Mouse (Mus musculus) liver, postnatal 0 days (tissue): ENCODE results near the gene Pde2a.

Experiments used
- CTCF ChIP-seq: sonication (generic); IDR thresholded peaks from 2 replicates; pipeline ENCODE4 v1.5.1; 2016; ENCODE audit warnings: antibody characterized with exemption, low read depth
- EP300 ChIP-seq: IDR thresholded peaks from 2 replicates; pipeline ENCODE4 v1.6.1; 2016; ENCODE audit warnings: antibody characterized with exemption, low read depth, mild to moderate bottlenecking

- TF ChIP-seq CTCF (no peak), EP300 (no peak)
Measured at GRCm38 (mm10) chr7:101463665-101464271, 42.3 kb downstream of the Pde2a start.
